Mouse (Mus musculus) heart, adult 2 months (tissue): Measurements from ENCODE around the gene Snx11. TPM values are rescaled to one million over a fixed set of nuclear protein-coding genes. Genes with fewer than 3 reads are reported as not detected.
A peak's percentile ranks its signal among the peaks of the same experiment; 100 is the strongest.

Experiments used
- DNase-seq, 2 experiments: peaks; one replicate each; pipeline ENCODE4 v3.0.0; 2021
- H3K27ac ChIP-seq: fragments of 200-600 bp; 2 replicates; pipeline ENCODE4 v1.8.1; 2022
- H3K27me3 ChIP-seq: fragments of 200-500 bp; 2 replicates; pipeline ENCODE4 v1.6.1; 2012; ENCODE audit warnings: mild to moderate bottlenecking, low read length, inconsistent platforms, mixed read lengths; ENCODE audit not compliant: control insufficient read depth, insufficient read depth
- H3K36me3 ChIP-seq: fragments of 200-500 bp; 2 replicates; pipeline ENCODE4 v1.6.1; 2012; ENCODE audit warnings: low read length, inconsistent platforms; ENCODE audit not compliant: control insufficient read depth, insufficient read depth
- H3K4me1 ChIP-seq: fragments of 200-500 bp; 2 replicates; pipeline ENCODE4 v1.6.1; 2011; ENCODE audit warnings: low read length; ENCODE audit not compliant: control insufficient read depth, insufficient read depth
- H3K4me3 ChIP-seq: fragments of 200-600 bp; 2 replicates; pipeline ENCODE4 v1.8.1; 2022
- H3K79me2 ChIP-seq: fragments of 200-500 bp; replicated peaks from 2 replicates; pipeline ENCODE4 v1.6.1; 2012; ENCODE audit warnings: mild to moderate bottlenecking, inconsistent platforms, low read length, moderate library complexity, mixed read lengths; ENCODE audit not compliant: control insufficient read depth, insufficient read depth
- H3K9ac ChIP-seq: fragments of 200-500 bp; 2 replicates; pipeline ENCODE4 v1.6.1; 2012; ENCODE audit warnings: low read depth, mild to moderate bottlenecking, control low read depth, inconsistent platforms, low read length, mixed read lengths
- CTCF ChIP-seq: fragments of 200-600 bp; IDR thresholded peaks from 2 replicates; pipeline ENCODE4 v1.8.1; 2022; ENCODE audit warnings: antibody characterized with exemption, mild to moderate bottlenecking, moderate library complexity
- EP300 ChIP-seq: fragments of 200-500 bp; IDR thresholded peaks from 2 replicates; pipeline ENCODE4 v1.6.1; 2011; ENCODE audit warnings: low read depth, low read length, control low read depth; ENCODE audit not compliant: insufficient read depth
- POLR2A ChIP-seq: fragments of 200-500 bp; IDR thresholded peaks from 2 replicates; pipeline ENCODE4 v1.6.1; 2011; ENCODE audit warnings: mild to moderate bottlenecking, low read depth, low read length, control low read depth; ENCODE audit not compliant: insufficient read depth
- WGBS: fragments of 180-500 bp; shearing (Covaris S2); methylation state at CpG from one replicate; pipeline ENCODE4 v1.1.7; 2018; 5-methylcytosine and 5-hydroxymethylcytosine counted together
- intact Hi-C: fragments of 180-260 bp; cut with DNase I; formaldehyde crosslinking; loops from one replicate; pipeline ENCODE4 v1.15.1; 2025
- polyA plus RNA-seq: library from polyadenylated mRNA; depleted of rRNA; stranded (reverse); fragments of >200 nt; gene quantifications from 2 replicates; pipeline ENCODE4 v1.2.3, GENCODE M21; 2012
- total RNA-seq, 2 experiments: library from RNA; stranded (reverse); gene quantifications; 2 replicates each; pipeline ENCODE4 v1.2.3; 2021

Snx11 gene
- total and polyA plus RNA-seq, 3 experiments, result 11.1 to 12.5 (median 11.6) TPM

DNA sequence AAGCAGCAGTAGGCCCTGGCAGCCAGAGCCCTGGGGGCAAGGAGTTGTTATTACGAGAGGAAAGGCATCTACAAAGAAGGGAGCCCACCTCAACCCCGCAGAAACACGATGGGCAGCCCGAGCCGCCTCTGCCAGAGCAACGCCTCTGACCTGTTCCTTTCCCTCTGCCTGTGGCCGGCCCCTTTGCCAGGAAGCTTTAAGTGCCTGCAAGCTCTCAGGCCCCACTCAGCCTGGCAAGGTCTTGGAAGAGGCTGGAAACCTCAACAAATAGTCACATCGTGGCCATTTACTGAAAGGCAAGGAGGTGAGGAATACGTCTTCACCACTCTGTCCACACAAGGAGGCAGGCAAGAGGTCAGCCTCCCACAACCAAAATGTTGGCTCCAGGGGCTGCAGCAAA, 9.1 kb downstream of the Snx11 start:
- H3K4me3 ChIP-seq, result no peak overlapping the region
- no peak overlapping the region for H3K9ac ChIP-seq
- 64% methylated on average over 9 of the region's 9 CpGs for WGBS
- no peaks in the 10 kb centered on the region for H3K36me3 ChIP-seq
- H3K4me1 ChIP-seq, result peaks cover 8% of the 10 kb centered on the region
- H3K27me3 ChIP-seq, result no peaks in the 10 kb centered on the region
- no peak for DNase-seq
- intact Hi-C loops, result no loop called here
- TF ChIP-seq CTCF (no peak), POLR2A (no peak), EP300 (no peak)
- no peak overlapping the region for H3K27ac ChIP-seq
- H3K79me2 ChIP-seq, result no peaks in the 10 kb centered on the region

DNA sequence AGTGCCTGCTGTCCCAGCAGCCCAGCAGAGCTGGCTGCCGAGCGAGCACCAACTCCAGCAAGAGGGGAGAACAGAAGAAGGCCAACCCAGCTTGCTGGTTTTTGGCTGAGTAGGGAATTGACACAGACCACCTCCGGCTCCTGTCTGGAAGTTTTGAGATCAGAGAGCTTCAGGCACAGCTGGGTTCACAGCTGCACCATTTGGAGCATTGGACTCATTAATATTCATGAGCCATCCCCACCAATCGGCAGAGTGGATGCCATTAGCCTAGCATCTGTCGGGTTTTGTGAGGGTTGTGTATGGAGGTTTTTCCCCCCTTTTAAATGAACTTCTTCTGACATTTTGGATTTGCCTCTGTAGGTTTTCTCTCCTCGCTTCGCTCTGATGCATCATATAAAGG, 10.3 kb downstream of the Snx11 start:
- Histone ChIP-seq H3K4me3 (no peak overlapping the region), H3K79me2 (no peaks in the 10 kb centered on the region), H3K27ac (peak overlapping the region; percentile 40), H3K4me1 (peaks cover 14% of the 10 kb centered on the region), H3K36me3 (no peaks in the 10 kb centered on the region), H3K9ac (no peak overlapping the region), H3K27me3 (no peaks in the 10 kb centered on the region)
- intact Hi-C loops, result no loop called here
- DNase-seq, result no peak
- 73% methylated on average over 7 of the region's 7 CpGs for WGBS
- TF ChIP-seq POLR2A (no peak), EP300 (no peak), CTCF (no peak)

DNA sequence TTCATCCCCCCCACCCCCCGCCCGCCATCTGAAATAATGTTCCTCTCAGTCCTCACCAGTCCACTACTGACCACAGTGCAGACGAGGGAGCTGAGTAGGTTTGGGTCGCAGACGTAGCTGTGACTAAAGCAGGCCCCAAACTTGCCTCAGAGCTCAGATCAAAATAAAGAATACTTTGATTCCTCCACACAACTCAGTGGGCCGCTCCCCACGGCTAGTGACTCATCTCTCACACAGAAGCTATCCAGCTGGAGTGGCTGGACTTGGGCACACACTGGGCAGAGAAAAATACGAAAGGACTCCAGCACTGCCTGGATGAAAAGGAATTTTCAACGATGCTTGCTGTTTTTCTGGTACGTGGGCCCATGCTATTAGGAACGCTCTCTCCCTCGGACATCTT, 10.8 kb downstream of the Snx11 start:
- Histone ChIP-seq H3K79me2 (no peaks in the 10 kb centered on the region), H3K9ac (no peak overlapping the region), H3K27me3 (no peaks in the 10 kb centered on the region), H3K27ac (peak overlapping the region; percentile 40), H3K4me3 (no peak overlapping the region), H3K4me1 (peaks cover 16% of the 10 kb centered on the region), H3K36me3 (no peaks in the 10 kb centered on the region)
- intact Hi-C loops, result no loop called here
- DNase-seq, result no peak
- WGBS, result 82% methylated on average over 12 of the region's 12 CpGs
- TF ChIP-seq POLR2A, result no peak
- TF ChIP-seq CTCF, result no peak
- no peak for TF ChIP-seq EP300

DNA sequence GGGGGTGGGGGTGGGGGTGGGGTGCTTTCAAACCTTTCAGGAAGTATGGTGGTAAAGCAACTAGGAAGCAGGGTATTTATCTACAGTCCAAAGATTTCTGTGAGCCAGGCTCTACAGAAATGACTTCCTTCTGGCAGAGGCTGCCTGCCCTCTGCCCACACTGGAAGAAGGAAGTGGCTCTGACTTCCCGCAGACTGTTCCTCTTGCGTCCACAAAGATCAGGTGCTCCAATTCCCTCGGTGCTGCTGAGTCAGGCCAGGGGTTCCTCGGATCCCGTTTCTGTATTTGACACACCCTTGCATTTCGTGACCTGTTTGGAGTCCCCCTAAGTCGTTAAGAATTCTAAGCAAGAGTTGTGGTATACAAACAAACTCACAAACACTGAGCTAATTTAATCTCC, 11.7 kb downstream of the Snx11 start:
- H3K27me3 ChIP-seq, result no peaks in the 10 kb centered on the region
- no peak overlapping the region for H3K9ac ChIP-seq
- peak overlapping the region; percentile 75 for H3K27ac ChIP-seq
- H3K4me1 ChIP-seq, result peaks cover 16% of the 10 kb centered on the region
- WGBS, result 43% methylated on average over 7 of the region's 7 CpGs
- TF ChIP-seq EP300 (peak; percentile 72; the same call in 1 of the 2 replicates), CTCF (no peak), POLR2A (peak; percentile 55; the same call in 1 of the 2 replicates)
- DNase-seq, result peak in 1 of 2 experiments; percentile 65
- no peaks in the 10 kb centered on the region for H3K79me2 ChIP-seq
- intact Hi-C loops, result no loop called here
- no peaks in the 10 kb centered on the region for H3K36me3 ChIP-seq
- no peak overlapping the region for H3K4me3 ChIP-seq

DNA sequence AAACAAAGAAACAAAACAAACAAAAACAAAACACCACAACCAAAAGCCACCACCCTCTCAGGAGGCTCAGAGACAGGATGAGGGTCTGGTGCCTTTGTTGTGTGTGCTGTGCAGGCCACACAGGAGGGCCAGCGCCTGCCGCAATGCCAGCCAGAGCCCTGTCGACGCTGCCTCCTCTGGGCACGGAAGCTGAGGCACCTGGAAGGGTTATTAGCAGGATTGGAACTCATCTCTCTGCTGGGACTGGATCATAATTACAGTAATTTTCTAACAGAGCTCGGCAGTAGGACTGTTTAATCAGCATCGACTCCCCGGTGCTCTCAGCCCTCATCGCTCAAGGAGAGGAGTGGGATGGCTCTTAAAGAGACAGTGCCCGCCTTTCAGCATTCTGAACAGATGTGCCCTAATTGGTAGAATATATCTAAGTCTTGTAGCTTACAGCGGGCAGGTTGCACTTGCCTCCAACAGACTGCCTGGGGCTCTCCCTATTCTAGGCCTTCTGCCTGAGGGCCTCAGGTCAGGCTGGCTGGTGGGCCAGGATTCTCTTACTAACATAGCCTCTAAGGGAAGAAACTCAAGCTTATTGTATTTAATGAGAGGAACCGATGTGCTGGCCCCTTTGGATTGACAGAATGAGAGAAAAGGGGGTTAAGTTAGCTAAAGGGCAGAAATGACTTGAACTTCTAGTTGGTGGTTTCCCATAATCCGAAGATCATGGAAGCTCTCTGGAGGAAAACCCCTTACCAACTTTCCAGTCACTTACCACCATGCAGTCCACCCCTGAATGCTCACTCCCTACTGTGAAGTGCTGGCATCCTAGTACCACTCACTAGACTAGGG, 12.6 kb downstream of the Snx11 start:
- no peak for DNase-seq
- 75% methylated on average over 13 of the region's 13 CpGs for WGBS
- no peaks in the 10 kb centered on the region for H3K79me2 ChIP-seq
- intact Hi-C loops, result loop anchor here (5.0 kb wide), 1 partner anchor 148 kb away; no protein-coding TSS in a partner anchor
- H3K27me3 ChIP-seq, result no peaks in the 10 kb centered on the region
- no peak for TF ChIP-seq CTCF
- peak overlapping the region; percentile 75 for H3K27ac ChIP-seq
- H3K36me3 ChIP-seq, result no peaks in the 10 kb centered on the region
- H3K4me3 ChIP-seq, result no peak overlapping the region
- H3K4me1 ChIP-seq, result peaks cover 16% of the 10 kb centered on the region
- H3K9ac ChIP-seq, result no peak overlapping the region

DNA sequence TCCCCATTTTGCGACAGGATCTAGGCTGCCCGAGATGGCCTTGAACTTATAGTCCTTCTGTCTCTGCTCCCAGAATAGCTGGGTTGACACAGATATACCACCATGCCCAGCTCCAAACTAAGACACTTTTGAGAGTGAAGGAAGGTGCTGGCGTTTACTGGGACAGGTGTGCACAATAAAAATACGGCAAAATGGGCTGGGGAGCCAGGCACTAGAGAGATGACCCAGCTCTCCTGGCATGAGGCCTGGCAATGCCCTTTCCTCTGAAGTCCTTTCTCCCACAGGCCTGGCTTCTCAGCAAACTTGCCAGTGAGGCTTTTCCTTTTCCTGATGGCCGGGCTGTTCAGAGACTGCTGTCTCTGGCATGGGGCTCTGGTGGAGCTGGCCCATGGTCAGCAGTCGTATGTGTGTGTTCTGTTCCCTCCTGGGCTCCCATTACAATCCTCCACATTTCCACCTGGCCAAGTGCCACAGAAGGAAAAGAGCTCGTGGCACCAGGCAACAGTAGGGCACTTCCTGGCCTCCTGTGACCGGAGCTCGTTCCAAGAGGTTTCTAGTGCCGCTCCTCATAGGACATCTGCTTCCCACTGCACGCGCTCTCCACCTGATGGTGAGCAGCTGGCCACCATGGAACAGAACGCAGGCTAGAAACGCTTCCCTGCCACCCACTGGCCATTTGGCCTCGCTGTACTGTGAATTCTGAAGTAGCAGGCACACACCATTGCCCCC, 14.5 kb downstream of the Snx11 start:
- H3K27ac ChIP-seq, result no peak overlapping the region
- no peak overlapping the region for H3K9ac ChIP-seq
- DNase-seq, result peak in 1 of 2 experiments; percentile 24
- H3K4me3 ChIP-seq, result no peak overlapping the region
- no peaks in the 10 kb centered on the region for H3K27me3 ChIP-seq
- TF ChIP-seq EP300 (no peak), POLR2A (no peak), CTCF (no peak)
- H3K79me2 ChIP-seq, result no peaks in the 10 kb centered on the region
- WGBS, result 41% methylated on average over 15 of the region's 15 CpGs
- intact Hi-C loops, result loop anchor here (1.0 to 5.0 kb wide), 2 partner anchors 97 to 149 kb away; no protein-coding TSS in a partner anchor
- H3K4me1 ChIP-seq, result peaks cover 16% of the 10 kb centered on the region
- no peaks in the 10 kb centered on the region for H3K36me3 ChIP-seq
